Mouse (Mus musculus): Measurements from ENCODE around the gene Cdca3.

The Cdca3 gene

DNA sequence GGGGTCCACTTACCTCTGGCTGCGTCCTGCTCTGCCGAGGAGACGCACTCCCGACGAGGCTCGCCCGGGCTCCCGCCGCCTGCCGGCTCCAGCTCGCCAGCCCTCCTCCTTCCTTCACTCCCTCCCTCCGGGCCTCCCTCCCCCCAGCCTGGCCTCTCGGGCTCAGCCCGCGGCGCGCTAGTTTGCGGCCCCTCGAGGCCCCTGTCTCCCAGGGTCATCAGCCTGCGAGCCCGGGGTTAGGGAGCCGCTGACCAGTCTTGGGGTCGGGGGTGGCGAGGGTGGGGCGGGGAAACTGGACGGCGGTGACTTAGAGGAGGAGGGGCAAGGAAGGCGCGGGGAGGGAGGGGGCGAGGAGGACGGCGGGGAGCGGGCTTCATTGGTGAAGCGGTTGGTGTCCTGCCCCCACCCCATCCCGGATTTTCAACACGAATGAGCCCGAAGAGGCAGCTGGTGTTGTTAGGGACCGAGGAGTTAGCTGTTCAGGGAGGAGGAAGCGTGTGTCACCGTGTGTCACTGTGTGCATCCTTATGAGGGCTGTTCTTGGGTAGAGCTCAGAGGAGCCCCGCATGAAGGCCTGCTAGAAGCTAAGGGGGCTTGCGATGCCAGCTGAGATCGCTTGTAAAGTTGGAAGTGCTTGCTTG is 34.4 kb downstream of the Cdca3 start, which contains the start of gene Gpr162:
Gpr162 (minus strand) TSS at position 326 of the 641 bp plus-strand sequence.
- peak; percentile 42 to 51 for DNase-seq (ENCODE audit: low spot score in 2 of 2)

DNA sequence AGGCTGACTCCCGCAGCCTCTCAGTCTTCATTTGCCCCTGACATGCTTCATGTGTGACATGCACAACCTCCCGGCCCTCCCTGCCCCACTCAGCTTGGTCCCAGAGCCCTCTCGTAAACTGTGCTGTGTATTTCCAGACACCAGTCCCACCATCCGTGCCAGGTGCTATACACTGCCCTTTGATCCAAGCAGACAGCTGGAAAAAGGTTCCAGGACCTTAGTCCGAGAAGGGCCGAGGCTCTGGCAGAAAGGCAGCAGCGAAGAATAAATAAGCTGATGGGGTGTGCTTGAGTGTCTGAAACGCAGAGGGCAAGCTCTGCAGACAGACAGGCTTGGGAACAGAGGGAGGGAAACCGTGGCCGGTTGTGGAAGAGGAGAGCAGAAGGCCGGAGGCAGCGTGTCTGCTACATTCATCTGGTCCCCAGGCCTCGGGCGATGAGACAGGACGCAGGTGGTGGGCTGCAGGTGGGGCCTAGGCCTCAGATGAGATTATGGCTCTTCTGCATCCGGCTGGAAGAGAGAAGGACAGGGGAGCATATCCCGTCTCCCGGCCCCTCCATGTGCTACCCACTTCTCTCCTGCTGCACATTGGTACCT is 36.5 kb downstream of the Cdca3 start:
- no peak for DNase-seq (ENCODE audit: low spot score in 2 of 2)

DNA sequence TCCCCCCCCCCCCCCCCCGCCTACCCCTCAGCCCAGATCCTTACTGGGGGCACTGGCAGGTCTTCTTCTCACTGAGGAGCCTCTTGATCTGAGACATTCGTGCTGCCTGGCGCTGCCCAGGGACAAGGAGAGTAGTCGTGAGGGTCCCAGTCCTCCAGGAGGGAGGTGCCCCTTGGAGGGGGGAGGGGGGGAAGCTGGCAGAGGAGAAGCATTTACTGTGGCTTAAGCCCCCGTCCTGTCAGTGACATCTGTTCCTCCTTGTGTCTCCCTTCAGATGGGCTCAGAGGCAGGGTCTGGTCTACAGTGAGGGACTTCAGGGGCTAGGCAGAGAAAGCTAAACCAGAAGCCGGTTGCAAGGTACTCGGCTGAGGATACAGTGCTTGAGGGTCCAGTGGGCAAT is 37.2 kb downstream of the Cdca3 start:
- DNase-seq (ENCODE audit: low spot score in 2 of 2), result no peak

DNA sequence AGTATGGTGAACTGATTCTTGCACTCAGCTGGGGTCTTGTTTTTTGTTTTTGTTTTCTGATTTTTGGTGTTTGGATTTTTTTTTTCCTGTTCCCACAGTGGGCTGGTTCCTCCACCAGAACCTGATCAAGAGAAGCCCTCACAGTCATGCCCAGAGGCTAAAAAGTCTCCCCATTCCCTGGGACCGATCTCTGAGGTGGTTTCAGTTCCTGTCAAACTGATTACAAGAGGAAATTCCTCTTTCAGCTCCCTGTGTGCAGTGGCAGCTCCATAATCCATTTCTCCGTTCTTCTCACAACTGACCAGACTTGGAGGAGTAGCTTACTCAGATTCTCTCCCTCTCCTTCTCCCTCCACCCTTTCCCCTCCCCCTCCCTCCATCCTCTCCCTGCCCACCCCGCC is 45.0 kb downstream of the Cdca3 start:
- no peak for DNase-seq (ENCODE audit: low spot score in 2 of 2)

DNA sequence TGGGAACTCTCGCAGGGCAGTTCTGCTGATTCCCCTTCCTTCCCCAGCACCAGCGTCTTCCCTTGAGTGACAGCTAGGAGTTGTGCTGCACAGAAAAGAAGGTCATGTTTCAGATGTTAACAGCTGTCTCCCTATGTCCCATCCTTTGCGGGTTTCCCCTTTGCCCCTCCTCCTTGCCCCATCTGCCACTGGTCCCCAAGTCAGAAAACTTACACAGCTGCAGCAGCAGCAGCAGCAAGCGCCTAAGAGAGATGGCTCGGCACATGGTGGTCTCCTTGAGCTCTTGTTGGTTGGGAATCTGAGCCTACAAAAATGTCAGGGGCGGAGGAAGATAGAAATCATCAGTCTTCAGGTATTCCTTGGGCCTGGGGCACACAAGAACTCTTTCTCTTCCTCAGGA is 50.0 kb downstream of the Cdca3 start:
- DNase-seq (ENCODE audit: low spot score in 2 of 2), result no peak

- DNase-seq (ENCODE audit: low spot score in 2 of 2), result no peak
Measured at GRCm38 (mm10) chr6:124881821-124882220, 52.5 kb downstream of the Cdca3 start.
